Mouse (Mus musculus) spleen, adult 2 months (tissue): ENCODE results near the gene Prune1. TPM values are rescaled to one million over a fixed set of nuclear protein-coding genes. Genes with fewer than 3 reads are reported as not detected.

Experiments
- DNase-seq, 2 experiments: peaks; one replicate each; pipeline versions ENCODE4 v3.0.0 to v3.0.0-alpha.2; 2012 to 2021; ENCODE audit warnings: low spot score in 2 of 2, low read depth in 1 of 2
- H3K27ac ChIP-seq: fragments of 200-500 bp; 2 replicates; pipeline ENCODE4 v1.5.1; 2012; ENCODE audit warnings: low read length, inconsistent platforms; ENCODE audit not compliant: insufficient read depth
- H3K27me3 ChIP-seq: fragments of 200-500 bp; 2 replicates; pipeline ENCODE4 v1.6.1; 2012; ENCODE audit warnings: mild to moderate bottlenecking, moderate library complexity, low read length, inconsistent platforms; ENCODE audit not compliant: control insufficient read depth, insufficient read depth
- H3K36me3 ChIP-seq: fragments of 200-500 bp; 2 replicates; pipeline ENCODE4 v1.6.1; 2012; ENCODE audit warnings: mild to moderate bottlenecking, low read length, inconsistent platforms; ENCODE audit not compliant: control insufficient read depth, insufficient read depth
- H3K4me1 ChIP-seq: fragments of 200-500 bp; 2 replicates; pipeline ENCODE4 v1.6.1; 2011; ENCODE audit warnings: inconsistent platforms; ENCODE audit not compliant: control insufficient read depth, insufficient read depth, insufficient read length
- H3K4me3 ChIP-seq: fragments of 200-500 bp; 2 replicates; pipeline ENCODE4 v1.5.1; 2011; ENCODE audit warnings: mild to moderate bottlenecking, inconsistent platforms; ENCODE audit not compliant: insufficient read depth, insufficient read length; ENCODE audit errors: extremely low read depth
- CTCF ChIP-seq: fragments of 200-500 bp; IDR thresholded peaks from 2 replicates; pipeline ENCODE4 v1.5.1; 2011; ENCODE audit warnings: mild to moderate bottlenecking, inconsistent platforms; ENCODE audit not compliant: insufficient read depth, insufficient read length, insufficient replicate concordance; ENCODE audit errors: extremely low read depth
- POLR2A ChIP-seq: fragments of 200-500 bp; IDR thresholded peaks from 2 replicates; pipeline ENCODE4 v1.6.1; 2011; ENCODE audit warnings: low read depth, low read length, inconsistent platforms
- WGBS: fragments of 180-500 bp; shearing (Covaris S2); methylation state at CpG from one replicate; pipeline ENCODE4 v1.1.7; 2018; 5-methylcytosine and 5-hydroxymethylcytosine counted together
- polyA plus RNA-seq: library from polyadenylated mRNA; depleted of rRNA; stranded (reverse); fragments of >200 nt; gene quantifications from 2 replicates; pipeline ENCODE4 v1.2.3, GENCODE M21; 2012

Prune1 gene
- polyA plus RNA-seq, 1 experiment, result 7.7 TPM

DNA sequence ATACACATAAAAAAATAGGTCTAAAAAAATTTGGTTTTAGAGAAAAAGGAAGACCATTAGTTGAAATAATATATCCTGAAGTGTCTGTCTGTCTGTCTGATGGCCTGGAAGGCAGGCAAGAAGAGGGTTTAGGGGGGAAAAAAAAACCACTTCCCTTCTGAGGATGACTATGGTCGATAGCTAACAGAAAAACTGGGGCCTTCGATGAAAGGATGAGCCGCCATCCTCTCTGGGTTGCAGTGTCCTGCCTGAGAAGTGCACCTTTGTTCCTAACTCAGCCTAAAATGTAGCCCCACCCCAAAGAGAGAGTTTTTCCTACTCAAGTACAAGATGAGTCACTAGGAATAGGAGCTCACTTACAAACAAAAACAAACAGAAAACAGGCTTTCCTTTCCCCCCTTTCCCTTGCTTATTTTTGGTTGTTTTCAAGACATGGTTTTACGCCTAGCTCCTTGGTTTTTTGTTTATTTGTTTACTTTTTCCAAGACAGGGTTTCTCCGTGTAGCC is 5.4 kb downstream of the Prune1 start:
- 50% methylated on average over 5 of the region's 5 CpGs for WGBS
- TF ChIP-seq POLR2A (no peak), CTCF (no peak)
- no peak overlapping the region for H3K27ac ChIP-seq

DNA sequence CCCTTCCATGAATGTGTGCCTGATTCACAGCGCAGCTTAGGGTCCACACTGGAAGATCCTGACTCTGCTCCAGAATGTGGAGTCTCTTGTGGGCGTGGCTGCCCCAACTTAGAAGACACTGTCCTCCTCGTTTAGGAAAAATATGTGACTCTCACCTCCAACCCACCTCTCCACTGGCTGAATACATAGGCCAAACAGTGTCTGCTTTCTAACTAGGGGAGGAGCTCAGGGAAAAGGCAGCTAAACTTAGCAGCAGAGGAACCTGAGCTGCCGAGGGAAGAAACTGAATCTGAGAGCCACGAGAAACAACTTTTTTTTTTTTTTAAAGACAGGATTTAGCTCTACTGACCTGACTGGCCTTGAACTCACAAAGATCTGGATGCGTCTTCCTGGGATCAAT is 6.7 kb downstream of the Prune1 start:
- Histone ChIP-seq H3K36me3 (no peaks in the 10 kb centered on the region), H3K27ac (no peak overlapping the region), H3K27me3 (no peaks in the 10 kb centered on the region), H3K4me3 (no peak overlapping the region), H3K4me1 (no peaks in the 10 kb centered on the region)
- DNase-seq, result no peak
- TF ChIP-seq CTCF, result no peak
- no peak for TF ChIP-seq POLR2A
- 59% methylated on average over 6 of the region's 6 CpGs for WGBS

More for the DNA sequence above, 5.4 kb downstream of the Prune1 start:
- Histone ChIP-seq H3K27me3 (no peaks in the 10 kb centered on the region), H3K36me3 (no peaks in the 10 kb centered on the region), H3K4me3 (no peak overlapping the region), H3K4me1 (no peaks in the 10 kb centered on the region; the same call in 1 of the 2 replicates)
- no peak for DNase-seq

DNA sequence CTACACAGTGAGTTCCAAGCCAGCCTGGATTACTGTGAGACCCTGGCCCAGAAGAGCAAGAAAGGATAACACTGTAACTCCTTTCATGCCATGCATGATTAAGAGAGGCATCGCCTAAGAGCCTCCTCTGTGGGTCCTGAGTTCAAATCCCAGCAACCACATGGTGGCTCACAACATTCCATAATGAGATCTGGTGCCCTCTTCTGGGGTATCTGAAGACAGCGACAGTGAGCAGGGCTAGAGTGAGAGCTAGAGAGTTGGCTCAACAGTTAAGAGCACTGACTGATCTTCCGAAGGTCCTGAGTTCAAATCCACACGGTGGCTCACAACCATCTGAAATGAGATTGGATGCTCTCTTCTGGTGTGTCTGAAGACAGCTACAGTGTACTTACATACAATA is 7.4 kb downstream of the Prune1 start:
- WGBS, result 95% methylated on average over 4 of the region's 4 CpGs
- no peaks in the 10 kb centered on the region for H3K27me3 ChIP-seq
- peaks cover 2% of the 10 kb centered on the region; the same call in 1 of the 2 replicates for H3K36me3 ChIP-seq
- no peaks in the 10 kb centered on the region for H3K4me1 ChIP-seq
- no peak overlapping the region for H3K27ac ChIP-seq
- TF ChIP-seq POLR2A (no peak), CTCF (no peak)
- no peak for DNase-seq
- no peak overlapping the region for H3K4me3 ChIP-seq

DNA sequence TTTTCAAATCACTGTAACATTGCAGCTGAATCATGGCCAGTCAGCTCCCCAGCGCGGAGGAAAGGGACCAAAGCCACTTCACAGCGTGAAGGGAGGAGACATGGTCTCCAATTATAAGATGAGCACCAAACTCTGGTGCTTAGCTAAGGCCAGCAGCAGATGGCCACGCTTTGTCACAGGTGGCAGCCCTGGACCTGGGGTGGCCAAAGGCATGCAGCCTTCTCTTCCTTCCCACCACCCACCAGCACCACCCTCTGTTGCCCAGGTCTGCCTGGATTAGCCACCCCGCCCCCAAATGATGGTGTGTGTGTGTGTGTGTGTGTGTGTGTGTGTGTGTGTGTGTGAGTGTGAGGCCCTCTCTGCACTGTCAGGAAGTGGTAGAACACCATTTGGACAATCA is 8.4 kb downstream of the Prune1 start:
- 92% methylated on average over 5 of the region's 5 CpGs for WGBS
- H3K36me3 ChIP-seq, result peaks cover 2% of the 10 kb centered on the region; the same call in 1 of the 2 replicates
- H3K27me3 ChIP-seq, result no peaks in the 10 kb centered on the region
- H3K4me1 ChIP-seq, result no peaks in the 10 kb centered on the region
- DNase-seq, result no peak
- H3K27ac ChIP-seq, result no peak overlapping the region
- H3K4me3 ChIP-seq, result no peak overlapping the region
- TF ChIP-seq CTCF, result no peak
- no peak for TF ChIP-seq POLR2A

DNA sequence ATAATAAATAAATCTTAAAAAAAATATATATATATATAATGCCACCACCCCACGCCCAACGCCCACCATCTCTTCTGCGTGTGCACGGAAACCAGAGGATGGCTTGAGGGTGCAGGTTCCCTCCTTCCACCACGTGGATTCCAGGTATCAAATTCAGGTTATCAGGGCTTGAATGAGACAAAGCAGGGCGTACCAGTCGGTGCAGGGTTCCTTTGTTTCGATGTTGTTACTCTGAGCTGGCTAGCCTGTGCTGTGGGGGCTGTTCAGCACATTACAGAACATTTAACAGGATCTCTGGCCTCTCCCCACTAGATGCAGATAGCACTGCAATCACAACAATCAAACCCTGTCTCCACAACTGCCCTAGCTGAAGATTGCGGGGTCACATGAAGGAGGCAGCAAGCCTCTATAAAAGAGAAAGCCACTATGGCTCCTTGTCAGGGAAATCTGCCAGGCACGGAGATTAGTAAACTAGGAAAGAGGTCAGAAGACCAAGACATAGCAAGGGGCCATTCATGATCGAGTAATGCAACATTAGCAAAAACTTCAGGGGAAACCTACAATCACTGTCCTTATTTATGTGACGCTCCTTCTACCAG is 11.0 kb downstream of the Prune1 start:
- DNase-seq, result no peak
- H3K27me3 ChIP-seq, result no peaks in the 10 kb centered on the region
- H3K27ac ChIP-seq, result no peak overlapping the region
- H3K4me3 ChIP-seq, result no peak overlapping the region
- no peaks in the 10 kb centered on the region for H3K4me1 ChIP-seq
- no peak for TF ChIP-seq CTCF
- 91% methylated on average over 12 of the region's 12 CpGs for WGBS
- H3K36me3 ChIP-seq, result peaks cover 6% of the 10 kb centered on the region

DNA sequence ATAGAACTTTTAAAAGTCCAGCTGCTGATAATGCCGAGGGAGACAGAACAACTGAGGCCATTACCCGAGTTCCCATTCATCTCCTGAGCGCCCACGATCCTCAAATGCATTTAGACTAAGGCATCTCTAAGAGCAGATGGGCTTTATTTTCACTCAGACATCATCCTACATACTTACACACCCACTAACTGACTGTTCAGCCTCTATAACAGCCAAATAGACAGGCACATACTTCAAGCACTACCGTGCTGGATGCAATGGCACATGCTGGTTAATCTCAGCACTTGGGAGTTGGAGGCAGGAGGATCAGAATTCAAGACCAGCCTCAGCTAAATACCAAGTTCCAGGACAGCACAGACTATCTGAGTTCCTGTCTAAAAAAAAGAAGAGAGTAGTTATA is 12.1 kb downstream of the Prune1 start:
- Histone ChIP-seq H3K4me3 (no peak overlapping the region), H3K27ac (no peak overlapping the region), H3K36me3 (peaks cover 8% of the 10 kb centered on the region), H3K4me1 (no peaks in the 10 kb centered on the region), H3K27me3 (no peaks in the 10 kb centered on the region)
- WGBS, result 95% methylated on average over 5 of the region's 5 CpGs
- no peak for DNase-seq
- TF ChIP-seq CTCF, result no peak
- no peak for TF ChIP-seq POLR2A

DNA sequence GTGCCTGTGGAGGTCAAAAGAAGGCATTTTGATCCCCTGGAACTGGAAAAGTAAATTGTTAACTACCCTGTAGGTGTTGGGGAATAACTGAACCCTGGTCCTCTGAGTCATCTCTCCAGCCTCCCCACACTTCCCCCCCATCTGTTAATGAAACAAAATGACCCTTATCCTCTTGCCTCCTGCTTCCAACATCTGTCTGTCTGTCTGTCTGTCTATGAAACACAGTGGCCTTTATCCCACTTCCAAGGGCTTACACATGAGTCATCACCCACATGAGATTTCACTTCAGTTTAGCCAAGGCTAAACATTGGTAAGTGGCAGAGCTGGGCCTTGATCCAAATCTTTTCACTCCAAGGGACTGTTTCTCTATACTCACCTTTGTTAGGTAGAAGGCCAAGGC is 14.0 kb downstream of the Prune1 start:
- H3K27ac ChIP-seq, result no peak overlapping the region
- H3K4me1 ChIP-seq, result no peaks in the 10 kb centered on the region
- DNase-seq, result no peak
- no peak for TF ChIP-seq POLR2A
- TF ChIP-seq CTCF, result no peak
- no peaks in the 10 kb centered on the region for H3K27me3 ChIP-seq
- no peak overlapping the region for H3K4me3 ChIP-seq
- peaks cover 10% of the 10 kb centered on the region for H3K36me3 ChIP-seq
